Mouse (Mus musculus) G1E (cell line): Measurements from ENCODE around the gene Klc3.

Source experiments
- CTCF ChIP-seq: IDR thresholded peaks from 2 replicates; pipeline ENCODE4 v1.5.1; 2012; ENCODE audit warnings: low read depth, low read length, inconsistent platforms, mixed read lengths
- GATA1 ChIP-seq: IDR thresholded peaks from 2 replicates; pipeline ENCODE4 v1.6.1; 2012; ENCODE audit warnings: borderline replicate concordance, low read length, inconsistent platforms, mixed read lengths

DNA sequence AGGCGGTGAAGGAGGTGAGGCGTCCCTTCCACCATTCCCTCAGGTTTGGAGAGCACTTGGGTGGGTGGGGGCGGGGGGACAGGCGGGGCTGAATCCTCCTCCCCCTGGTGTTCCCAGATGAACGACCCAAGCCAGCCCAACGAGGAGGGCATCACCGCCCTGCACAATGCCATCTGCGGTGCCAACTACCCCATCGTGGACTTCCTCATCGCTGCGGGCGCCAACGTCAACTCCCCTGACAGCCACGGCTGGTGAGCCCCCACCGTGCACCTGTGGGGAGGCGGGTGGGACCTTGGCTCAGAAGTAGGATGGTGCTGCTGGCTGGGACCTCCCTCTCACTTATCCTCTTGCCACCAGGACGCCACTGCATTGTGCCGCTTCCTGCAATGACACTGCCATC, 28.5 kb downstream of the Klc3 start:
- no peak for TF ChIP-seq CTCF
- TF ChIP-seq GATA1 = no peak
